Mouse (Mus musculus): ENCODE data around the gene Fem1b.

- no peak for TF ChIP-seq POLR2A (IDR thresholded peaks at IDR 0.05; ENCODE audit: borderline replicate concordance, control insufficient read depth, low read depth, low read length)
- no peak for TF ChIP-seq CTCF (IDR thresholded peaks at IDR 0.05; ENCODE audit: control insufficient read depth, insufficient read depth, low read length)
Measured at GRCm38 (mm10) chr9:62860866-62861265, 49.1 kb upstream of the Fem1b start.
